Mouse (Mus musculus) CD4-positive, CD25-positive, alpha-beta regulatory T cell, adult 2 months (primary cell): ENCODE measurements at regions not wholly inside any gene's neighbourhood (a gene's known extent, or its start where the extent isn't known, plus 50 kb on each side); places are given as distances from the start of the nearest gene placed in this dataset.
"Not testable (repeated sequence)": the region's sequence is repeated elsewhere in the genome, so short reads cannot be mapped to it uniquely, and the experiment has no call there.

ENCODE experiments used
- DNase-seq: peaks from one replicate; pipeline ENCODE4 v3.0.0-alpha.2; 2012; ENCODE audit warnings: low read depth, low spot score

DNA sequence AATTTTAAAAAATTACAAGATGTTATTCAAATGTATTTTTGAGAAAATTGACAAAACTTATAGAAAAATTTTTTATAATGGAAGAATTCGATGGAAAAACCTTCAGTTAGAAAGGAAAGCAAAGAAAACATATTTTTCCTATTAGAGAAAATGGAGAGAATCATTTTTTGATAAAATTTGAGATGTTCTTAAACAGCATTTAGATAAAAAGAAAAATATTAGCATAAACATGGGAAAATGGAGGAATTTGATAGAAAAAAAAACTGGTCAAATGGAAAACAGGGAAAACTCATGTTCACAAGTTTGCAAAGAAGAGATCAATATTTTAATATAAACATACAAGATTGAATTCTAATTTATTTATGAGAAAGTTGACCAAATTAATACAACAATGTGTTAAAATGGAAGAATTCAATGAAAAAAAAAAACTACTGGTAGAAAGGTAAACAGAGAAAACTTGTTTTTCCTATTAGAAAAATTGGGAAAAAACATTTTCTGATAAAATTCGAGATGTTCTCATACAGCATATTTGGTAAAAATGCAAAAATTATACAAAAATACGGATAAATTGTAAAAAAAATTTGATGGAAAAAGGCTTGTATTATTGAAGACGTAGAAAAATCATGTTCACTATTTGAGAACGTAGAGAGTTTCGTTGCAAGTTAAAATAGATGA, 122.4 kb downstream of the 4932411N23Rik start:
- DNase-seq = peak; percentile 0

DNA sequence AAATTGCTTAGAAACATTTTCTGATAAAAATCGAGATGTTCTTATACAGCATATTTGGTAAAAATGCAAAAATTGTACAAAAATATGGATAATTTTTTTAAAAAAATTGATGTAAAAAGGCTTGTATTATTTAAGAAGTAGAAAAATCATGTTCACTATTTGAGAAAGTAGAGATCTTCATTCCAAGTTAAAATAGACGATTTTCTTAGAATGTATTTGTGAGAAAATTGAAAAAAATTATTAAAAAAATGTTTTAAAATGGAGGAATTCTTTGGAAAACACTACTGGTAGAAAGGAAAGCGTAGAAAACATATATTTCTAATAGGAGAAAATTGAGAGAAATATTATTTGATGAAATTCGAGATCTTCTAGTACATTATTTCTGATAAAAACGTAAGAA, 124.8 kb downstream of the 4932411N23Rik start:
- DNase-seq = not testable (repeated sequence)

DNA sequence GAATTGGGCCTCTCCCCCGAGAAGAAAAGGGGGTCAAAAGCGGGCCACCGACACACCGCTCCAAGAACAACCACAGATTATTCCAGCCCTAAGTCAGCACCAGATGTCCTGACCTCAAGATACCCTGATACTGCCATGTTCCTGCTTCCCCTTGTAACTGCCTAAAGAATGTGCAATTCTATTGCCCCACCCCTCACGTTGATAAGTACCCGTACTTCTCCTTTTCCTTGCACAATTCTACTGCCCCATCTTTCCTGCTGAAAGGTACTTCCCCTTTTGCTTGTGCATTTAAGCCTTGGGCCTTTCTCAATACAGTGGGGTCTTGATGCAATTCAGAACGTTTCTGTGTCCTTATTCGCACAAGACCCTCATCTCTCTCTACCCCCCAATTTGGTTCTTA, 130.6 kb downstream of the 4932411N23Rik start:
- not testable (repeated sequence) for DNase-seq

DNA sequence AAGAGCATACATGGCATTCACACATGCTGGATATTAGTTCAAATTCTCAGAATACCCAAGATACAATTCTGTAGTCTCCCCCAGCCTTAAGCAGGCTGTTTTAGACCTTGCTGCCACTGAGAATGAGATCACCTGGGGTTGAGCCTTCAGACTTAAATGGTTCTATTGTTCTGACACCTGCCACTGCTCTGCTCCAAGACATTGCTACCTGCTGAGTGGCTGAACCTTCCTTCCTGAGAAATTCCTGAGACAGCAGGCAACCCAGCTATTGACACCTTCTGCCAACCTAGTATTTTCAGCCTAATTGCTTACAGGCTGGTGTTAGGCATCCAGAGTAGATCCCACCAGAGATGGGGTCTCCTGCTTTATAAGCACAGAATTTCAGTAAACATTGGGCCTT, 159.9 kb downstream of the 4932411N23Rik start:
- DNase-seq = no peak
